Mouse (Mus musculus): ENCODE measurements around the gene Soga1. TPM values are rescaled to one million over a fixed set of nuclear protein-coding genes. Genes with fewer than 3 reads are reported as not detected.

The Soga1 gene
- total RNA-seq, 2 experiments from 2014 or later, result 11.9 to 14.1 TPM

- DNase-seq (ENCODE audit: low spot score), result no peak
- intact Hi-C loops (cut with DNase I), result no loop called here
Measured at GRCm38 (mm10) chr2:157046956-157047355, 32.1 kb downstream of the Soga1 start.

GRCm38 (mm10) chr2:157045932-157046331 lies 33.1 kb downstream of the Soga1 start:
- intact Hi-C loops (cut with DNase I), result no loop called here
- no peak for DNase-seq (ENCODE audit: low spot score)

- intact Hi-C loops (cut with DNase I), result loop anchor here (5.0 kb wide), 1 partner anchor 33 kb away; the partner anchor contains the start of gene Soga1
- DNase-seq (ENCODE audit: low spot score), result no peak
Measured at GRCm38 (mm10) chr2:157043987-157044386, 35.1 kb downstream of the Soga1 start.

GRCm38 (mm10) chr2:157043556-157043955 lies 35.5 kb downstream of the Soga1 start:
- intact Hi-C loops (cut with DNase I), result loop anchor here (5.0 kb wide), 1 partner anchor 34 kb away; the partner anchor contains the start of gene Soga1
- DNase-seq (ENCODE audit: low spot score), result no peak

- intact Hi-C loops (cut with DNase I), result loop anchor here (5.0 kb wide), 1 partner anchor 36 kb away; the partner anchor contains the start of gene Soga1
- no peak for DNase-seq (ENCODE audit: low spot score)
Measured at GRCm38 (mm10) chr2:157041421-157041820, 37.6 kb downstream of the Soga1 start.

GRCm38 (mm10) chr2:157040649-157041046 lies 38.4 kb downstream of the Soga1 start:
- no peak for DNase-seq (ENCODE audit: low spot score)
- intact Hi-C loops (cut with DNase I), result loop anchor here (5.0 kb wide), 1 partner anchor 37 kb away; the partner anchor contains the start of gene Soga1

- DNase-seq (ENCODE audit: low spot score), result no peak
Measured at GRCm38 (mm10) chr2:157039900-157040648, 39.0 kb downstream of the Soga1 start.

GRCm38 (mm10) chr2:157037303-157037702 lies 41.8 kb downstream of the Soga1 start:
- intact Hi-C loops (cut with DNase I), result no loop called here
- no peak for DNase-seq (ENCODE audit: low spot score)

More at GRCm38 (mm10) chr2:157039900-157040648, 39.0 kb downstream of the Soga1 start:
- intact Hi-C loops (cut with DNase I), result loop anchor here (5.0 kb wide), 1 partner anchor 37 kb away; the partner anchor contains the start of gene Soga1

- intact Hi-C loops (cut with DNase I), result no loop called here
- DNase-seq (ENCODE audit: low spot score), result no peak
Measured at GRCm38 (mm10) chr2:157036400-157036799, 42.7 kb downstream of the Soga1 start.

- intact Hi-C loops (cut with DNase I), result no loop called here
Measured at GRCm38 (mm10) chr2:157035371-157035770, 43.7 kb downstream of the Soga1 start.

GRCm38 (mm10) chr2:157030804-157031203 lies 48.2 kb downstream of the Soga1 start:
- peak; percentile 50 for DNase-seq (ENCODE audit: low spot score)
- intact Hi-C loops (cut with DNase I), result loop anchor here (2.0 to 5.0 kb wide), 3 partner anchors 50 to 219 kb away; no protein-coding TSS in a partner anchor

More at GRCm38 (mm10) chr2:157035371-157035770, 43.7 kb downstream of the Soga1 start:
- DNase-seq (ENCODE audit: low spot score), result no peak

- DNase-seq (ENCODE audit: low spot score), result no peak
- intact Hi-C loops (cut with DNase I), result no loop called here
Measured at GRCm38 (mm10) chr2:157028261-157028660, 50.8 kb downstream of the Soga1 start.

- peak; percentile 37 for DNase-seq (ENCODE audit: low spot score)
- intact Hi-C loops (cut with DNase I), result no loop called here
Measured at GRCm38 (mm10) chr2:157027106-157028008, 51.7 kb downstream of the Soga1 start.

GRCm38 (mm10) chr2:157021156-157021555 lies 57.9 kb downstream of the Soga1 start:
- DNase-seq (ENCODE audit: low spot score), result no peak
- intact Hi-C loops (cut with DNase I), result no loop called here

GRCm38 (mm10) chr2:157019228-157019627 lies 59.8 kb downstream of the Soga1 start:
- intact Hi-C loops (cut with DNase I), result no loop called here
- DNase-seq (ENCODE audit: low spot score), result no peak

- intact Hi-C loops (cut with DNase I), result no loop called here
- no peak for DNase-seq (ENCODE audit: low spot score)
Measured at GRCm38 (mm10) chr2:157016529-157017270, 62.4 kb downstream of the Soga1 start.

- intact Hi-C loops (cut with DNase I), result no loop called here
Measured at GRCm38 (mm10) chr2:157012341-157012740, 66.7 kb downstream of the Soga1 start.

GRCm38 (mm10) chr2:157010634-157011310 lies 68.3 kb downstream of the Soga1 start:
- DNase-seq (ENCODE audit: low spot score), result no peak
- intact Hi-C loops (cut with DNase I), result no loop called here

More at GRCm38 (mm10) chr2:157012341-157012740, 66.7 kb downstream of the Soga1 start:
- DNase-seq (ENCODE audit: low spot score), result no peak

- intact Hi-C loops (cut with DNase I), result no loop called here
- DNase-seq (ENCODE audit: low spot score), result no peak
Measured at GRCm38 (mm10) chr2:157010121-157010520, 68.9 kb downstream of the Soga1 start.

All from heart, postnatal 25 days (tissue).